Mouse (Mus musculus) spleen, adult 2 months (tissue): ENCODE data around the gene Fzd10. TPM values are rescaled to one million over a fixed set of nuclear protein-coding genes. Genes with fewer than 3 reads are reported as not detected.

Experiments used
- DNase-seq, 2 experiments: peaks; one replicate each; pipeline versions ENCODE4 v3.0.0 to v3.0.0-alpha.2; 2012 to 2021; ENCODE audit warnings: low spot score in 2 of 2, low read depth in 1 of 2
- H3K27ac ChIP-seq: fragments of 200-500 bp; 2 replicates; pipeline ENCODE4 v1.5.1; 2012; ENCODE audit warnings: low read length, inconsistent platforms; ENCODE audit not compliant: insufficient read depth
- H3K27me3 ChIP-seq: fragments of 200-500 bp; 2 replicates; pipeline ENCODE4 v1.6.1; 2012; ENCODE audit warnings: mild to moderate bottlenecking, moderate library complexity, low read length, inconsistent platforms; ENCODE audit not compliant: control insufficient read depth, insufficient read depth
- H3K36me3 ChIP-seq: fragments of 200-500 bp; 2 replicates; pipeline ENCODE4 v1.6.1; 2012; ENCODE audit warnings: mild to moderate bottlenecking, low read length, inconsistent platforms; ENCODE audit not compliant: control insufficient read depth, insufficient read depth
- H3K4me1 ChIP-seq: fragments of 200-500 bp; 2 replicates; pipeline ENCODE4 v1.6.1; 2011; ENCODE audit warnings: inconsistent platforms; ENCODE audit not compliant: control insufficient read depth, insufficient read depth, insufficient read length
- H3K4me3 ChIP-seq: fragments of 200-500 bp; 2 replicates; pipeline ENCODE4 v1.5.1; 2011; ENCODE audit warnings: mild to moderate bottlenecking, inconsistent platforms; ENCODE audit not compliant: insufficient read depth, insufficient read length; ENCODE audit errors: extremely low read depth
- CTCF ChIP-seq: fragments of 200-500 bp; IDR thresholded peaks from 2 replicates; pipeline ENCODE4 v1.5.1; 2011; ENCODE audit warnings: mild to moderate bottlenecking, inconsistent platforms; ENCODE audit not compliant: insufficient read depth, insufficient read length, insufficient replicate concordance; ENCODE audit errors: extremely low read depth
- POLR2A ChIP-seq: fragments of 200-500 bp; IDR thresholded peaks from 2 replicates; pipeline ENCODE4 v1.6.1; 2011; ENCODE audit warnings: low read depth, low read length, inconsistent platforms
- WGBS: fragments of 180-500 bp; shearing (Covaris S2); methylation state at CpG from one replicate; pipeline ENCODE4 v1.1.7; 2018; 5-methylcytosine and 5-hydroxymethylcytosine counted together
- polyA plus RNA-seq: library from polyadenylated mRNA; depleted of rRNA; stranded (reverse); fragments of >200 nt; gene quantifications from 2 replicates; pipeline ENCODE4 v1.2.3, GENCODE M21; 2012

The Fzd10 gene
- polyA plus RNA-seq, 1 experiment = 0.15 TPM

- H3K36me3 ChIP-seq = no peaks in the 10 kb centered on the region
- TF ChIP-seq POLR2A (no peak), CTCF (no peak)
- no peaks in the 10 kb centered on the region for H3K27me3 ChIP-seq
- WGBS = 35% methylated on average over 5 of the region's 5 CpGs
- no peak for DNase-seq
- no peak overlapping the region for H3K4me3 ChIP-seq
- no peaks in the 10 kb centered on the region for H3K4me1 ChIP-seq
- H3K27ac ChIP-seq = no peak overlapping the region
Measured at GRCm38 (mm10) chr5:128570848-128571247, 29.8 kb upstream of the Fzd10 start.

DNA sequence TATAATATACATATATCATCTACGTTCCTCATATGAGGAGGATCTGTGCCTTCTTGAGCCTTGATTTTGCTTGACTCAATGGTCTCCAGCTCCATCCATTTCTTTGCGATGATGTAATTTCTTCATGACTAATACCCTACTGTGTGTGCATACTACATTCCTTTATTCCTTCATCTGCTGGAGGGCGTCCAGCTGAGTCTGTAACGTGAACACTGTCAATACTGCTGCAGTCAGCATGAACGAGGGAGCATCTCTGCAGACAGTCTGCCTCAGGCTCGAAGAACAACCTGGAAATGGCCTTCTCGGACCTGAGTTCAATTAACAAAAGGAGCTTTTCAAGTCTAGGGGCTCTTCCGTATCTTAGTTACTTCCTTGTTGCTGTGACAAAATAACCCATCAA, 28.9 kb upstream of the Fzd10 start:
- 87% methylated on average over 8 of the region's 8 CpGs for WGBS
- TF ChIP-seq POLR2A (no peak), CTCF (no peak)
- Histone ChIP-seq H3K36me3 (no peaks in the 10 kb centered on the region), H3K27me3 (no peaks in the 10 kb centered on the region), H3K4me3 (no peak overlapping the region), H3K4me1 (no peaks in the 10 kb centered on the region), H3K27ac (no peak overlapping the region)
- DNase-seq = no peak

GRCm38 (mm10) chr5:128575997-128576579, 24.6 kb upstream of the Fzd10 start:
- Histone ChIP-seq H3K4me3 (no peak overlapping the region), H3K27ac (no peak overlapping the region), H3K27me3 (no peaks in the 10 kb centered on the region), H3K4me1 (no peaks in the 10 kb centered on the region), H3K36me3 (no peaks in the 10 kb centered on the region)
- TF ChIP-seq CTCF = no peak
- TF ChIP-seq POLR2A = no peak
- 77% methylated on average over 9 of the region's 9 CpGs for WGBS
- DNase-seq = no peak

GRCm38 (mm10) chr5:128579047-128579650, 21.5 kb upstream of the Fzd10 start:
- no peak for TF ChIP-seq CTCF
- no peak for TF ChIP-seq POLR2A
- no peak for DNase-seq
- Histone ChIP-seq H3K4me1 (no peaks in the 10 kb centered on the region), H3K27ac (no peak overlapping the region), H3K36me3 (no peaks in the 10 kb centered on the region), H3K27me3 (no peaks in the 10 kb centered on the region), H3K4me3 (no peak overlapping the region)
- WGBS = 42% methylated on average over 9 of the region's 9 CpGs

GRCm38 (mm10) chr5:128580931-128581330, 19.7 kb upstream of the Fzd10 start:
- H3K27ac ChIP-seq = no peak overlapping the region
- no peaks in the 10 kb centered on the region for H3K4me1 ChIP-seq
- DNase-seq = no peak
- H3K36me3 ChIP-seq = no peaks in the 10 kb centered on the region
- no peak overlapping the region for H3K4me3 ChIP-seq
- TF ChIP-seq CTCF (no peak), POLR2A (no peak)
- 72% methylated on average over 4 of the region's 4 CpGs for WGBS
- H3K27me3 ChIP-seq = no peaks in the 10 kb centered on the region

DNA sequence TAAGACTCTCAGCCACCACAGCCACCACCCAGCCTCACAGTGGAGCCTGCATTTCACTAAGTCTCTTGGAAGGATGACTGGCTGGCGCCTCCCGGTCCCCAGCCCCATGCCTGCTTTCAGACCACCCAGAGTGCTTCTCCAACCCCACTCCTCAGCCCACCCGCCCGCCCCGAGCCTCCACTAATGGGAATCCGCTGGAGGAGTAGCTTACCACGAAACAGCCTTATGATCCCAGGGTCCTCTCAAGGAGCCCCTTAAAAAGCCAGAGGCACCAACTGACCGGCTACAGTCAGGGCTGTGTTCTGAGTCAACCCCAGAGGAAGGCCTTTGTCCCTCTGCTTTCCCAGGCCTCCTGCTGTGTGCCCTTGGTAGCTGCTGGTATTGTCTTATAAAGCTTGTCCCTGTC, 19.1 kb upstream of the Fzd10 start:
- TF ChIP-seq POLR2A (no peak), CTCF (no peak)
- 64% methylated on average over 8 of the region's 8 CpGs for WGBS
- no peaks in the 10 kb centered on the region for H3K4me1 ChIP-seq
- no peaks in the 10 kb centered on the region for H3K27me3 ChIP-seq
- H3K27ac ChIP-seq = no peak overlapping the region
- no peak for DNase-seq
- no peak overlapping the region for H3K4me3 ChIP-seq
- no peaks in the 10 kb centered on the region for H3K36me3 ChIP-seq

DNA sequence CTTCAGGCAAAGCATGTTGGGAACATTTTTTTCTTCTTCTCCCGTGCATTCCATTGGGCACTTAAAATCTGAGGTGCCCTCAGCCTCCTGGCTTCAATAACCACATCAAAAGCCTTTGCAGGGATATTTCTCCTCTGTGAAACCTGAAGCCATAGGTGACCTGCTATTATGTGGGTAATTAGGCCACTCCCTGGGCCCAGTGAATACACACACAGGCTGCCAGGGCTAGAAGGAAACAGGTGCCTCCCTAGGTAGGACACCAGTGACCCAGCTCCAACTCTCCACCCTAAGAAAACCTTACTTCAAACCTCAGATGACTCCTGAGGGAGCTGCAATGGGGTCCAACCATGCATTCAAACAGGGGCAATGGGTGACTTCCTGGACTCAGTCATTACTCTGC, 11.4 kb upstream of the Fzd10 start:
- H3K27me3 ChIP-seq = no peaks in the 10 kb centered on the region
- no peak for DNase-seq
- no peak overlapping the region for H3K27ac ChIP-seq
- H3K4me3 ChIP-seq = no peak overlapping the region
- TF ChIP-seq POLR2A (no peak), CTCF (no peak)
- H3K4me1 ChIP-seq = no peaks in the 10 kb centered on the region
- 78% methylated on average over 1 of the region's 1 CpGs for WGBS
- no peaks in the 10 kb centered on the region for H3K36me3 ChIP-seq
